Mouse (Mus musculus): ENCODE data around the gene Setd5.

The Setd5 gene

DNA sequence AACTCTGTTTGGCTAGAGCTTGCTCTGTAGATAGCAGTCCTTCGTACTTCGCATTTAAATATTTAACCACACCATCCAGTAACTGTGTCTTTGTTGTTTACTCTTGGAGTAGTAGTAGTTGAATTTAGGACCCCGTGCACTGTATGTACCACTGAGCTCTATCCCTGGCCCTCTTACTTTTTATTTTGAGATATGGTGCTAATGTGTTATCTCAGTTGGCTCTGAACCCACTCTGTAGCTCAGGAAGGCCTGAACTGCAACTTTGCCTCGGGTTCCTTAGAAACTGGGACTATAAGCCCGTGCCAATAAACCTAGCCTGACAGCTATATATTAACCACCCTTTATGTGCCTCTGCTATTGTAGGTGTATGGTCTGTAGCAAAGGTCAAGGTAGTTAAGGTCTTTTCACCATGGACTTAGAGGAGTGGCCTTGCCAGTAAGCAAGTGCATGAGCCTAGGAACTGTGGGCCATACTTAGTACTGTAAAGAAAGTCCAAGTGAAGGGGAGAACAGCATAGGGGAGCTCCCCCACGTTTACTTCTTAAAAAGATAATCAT, 22.5 kb upstream of the Setd5 start:
- DNase-seq (ENCODE audit: low spot score) = no peak

DNA sequence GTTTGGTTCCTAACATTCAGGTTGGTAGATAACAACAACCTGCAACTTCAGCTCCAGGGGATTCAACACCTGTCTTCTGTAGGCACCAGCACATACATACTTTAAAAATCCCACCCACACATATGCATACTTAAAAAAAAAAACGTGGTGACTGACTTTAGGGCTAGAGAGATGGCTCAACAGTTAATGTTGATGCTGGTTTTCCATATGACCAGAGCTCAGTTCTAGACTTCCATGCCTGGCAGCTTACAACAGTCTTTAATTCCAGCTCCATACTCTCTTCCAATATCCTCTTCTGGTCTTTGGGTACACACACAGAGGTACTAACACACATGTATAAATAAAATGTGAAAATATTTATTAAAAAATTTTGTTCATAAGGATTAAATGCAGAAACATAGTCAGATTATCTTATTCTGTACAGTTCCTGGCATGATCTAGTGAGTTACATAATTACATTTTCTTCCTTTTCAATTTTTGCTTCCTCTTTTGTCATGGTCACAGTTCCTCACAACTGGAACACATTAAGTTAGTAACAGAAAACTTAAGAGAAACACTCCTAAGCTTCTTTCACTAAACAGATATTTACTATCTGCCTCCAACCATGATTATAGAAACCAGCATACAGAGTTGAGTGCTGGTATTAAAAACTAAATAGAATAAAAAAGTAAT, 16.1 kb upstream of the Setd5 start:
- no peak for DNase-seq (ENCODE audit: low spot score)

DNA sequence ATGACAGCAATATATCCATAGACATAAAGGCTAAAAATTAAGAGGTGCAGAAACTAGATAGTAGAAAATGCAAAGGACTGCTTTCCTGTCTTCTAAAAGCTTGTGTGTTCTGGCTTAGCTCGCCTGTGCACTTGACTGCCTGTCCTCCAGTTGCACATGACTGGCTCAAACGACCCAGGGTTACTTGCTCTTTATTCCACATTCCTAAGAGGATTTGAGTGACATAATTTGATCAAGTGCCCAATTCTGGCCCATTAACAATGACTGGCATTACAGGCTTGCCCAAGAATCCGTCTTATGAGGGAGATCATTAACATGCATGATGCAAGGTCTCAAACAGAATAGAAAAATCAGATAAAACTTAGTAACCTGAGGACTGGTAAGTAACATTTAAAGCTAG, 14.9 kb upstream of the Setd5 start:
- DNase-seq (ENCODE audit: low spot score) = no peak

DNA sequence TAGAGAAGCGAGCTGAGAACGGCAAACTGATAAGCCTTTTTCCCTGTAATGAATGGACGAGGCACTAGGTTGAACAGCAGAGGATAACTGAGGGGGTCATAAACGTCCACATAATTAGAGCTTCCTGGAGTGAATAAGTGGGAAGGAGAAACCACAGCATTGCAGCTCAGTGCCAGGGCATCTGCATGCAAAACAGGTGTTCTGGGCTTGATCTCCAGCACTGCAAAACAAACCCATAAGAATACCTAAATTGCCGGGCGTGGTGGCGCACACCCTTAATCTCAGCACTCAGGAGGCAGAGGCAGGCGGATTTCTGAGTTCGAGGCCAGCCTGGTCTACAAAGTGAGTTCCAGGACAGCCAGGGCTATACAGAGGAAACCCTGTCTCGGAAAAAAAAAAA, 13.8 kb upstream of the Setd5 start:
- no peak for DNase-seq (ENCODE audit: low spot score)

DNA sequence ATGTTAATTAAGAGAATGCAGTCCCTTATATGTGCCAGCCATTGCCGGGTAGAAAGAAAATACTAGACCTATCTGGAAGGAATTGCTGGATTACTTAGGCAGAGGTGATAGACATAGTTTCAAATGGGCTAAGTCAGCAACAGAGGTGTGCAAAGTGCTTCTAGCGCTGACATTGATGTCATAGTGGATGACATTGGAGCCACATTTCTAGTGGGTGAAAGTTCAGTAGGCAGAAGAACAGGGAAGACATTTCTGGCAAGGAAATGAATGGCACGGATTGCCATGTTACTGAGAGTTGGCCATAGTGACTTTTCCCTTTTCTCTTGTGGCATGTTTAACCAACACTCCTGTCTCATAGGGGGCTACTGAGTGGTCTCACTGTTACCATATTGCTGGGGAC, 12.0 kb upstream of the Setd5 start:
- no peak for DNase-seq (ENCODE audit: low spot score)

DNA sequence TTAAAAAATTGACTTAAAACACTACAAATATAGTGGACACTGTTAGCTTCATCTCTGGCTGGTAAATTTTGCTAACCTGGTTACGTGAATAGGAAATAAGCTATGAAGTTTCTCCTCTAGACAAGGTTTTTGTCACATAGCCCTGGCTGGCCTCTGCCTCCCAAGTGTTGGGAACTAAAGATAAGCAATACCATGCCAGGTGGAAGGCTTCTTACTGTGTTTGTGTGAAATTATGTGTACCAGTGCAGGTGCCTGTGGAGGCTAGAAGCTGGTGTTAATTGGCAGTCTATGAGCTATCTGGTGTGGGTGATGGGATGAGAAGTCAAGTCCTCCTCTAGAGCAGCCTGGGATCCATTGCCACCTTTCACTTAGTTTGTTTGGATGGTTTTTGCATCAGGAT, 8.0 kb upstream of the Setd5 start:
- DNase-seq (ENCODE audit: low spot score) = no peak

DNA sequence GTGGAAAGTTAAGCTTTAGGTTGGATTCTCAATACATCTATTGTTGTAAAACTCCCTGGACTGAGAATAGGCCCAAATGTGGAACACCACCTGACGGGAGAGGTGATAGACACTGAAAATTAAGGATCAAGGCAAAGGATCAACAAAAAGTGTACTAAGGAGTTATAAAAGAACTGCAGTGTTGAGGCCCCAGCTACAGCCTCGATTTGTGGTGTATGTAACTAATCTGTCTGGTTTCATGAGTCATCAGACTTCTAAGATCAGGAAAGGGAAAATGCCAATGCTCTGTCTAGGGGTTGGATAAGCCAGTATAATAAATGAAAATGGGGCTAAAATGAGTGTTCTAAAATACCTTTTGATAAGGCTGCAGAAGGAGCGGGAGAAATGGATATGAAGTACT, 1.9 kb upstream of the Setd5 start:
- DNase-seq (ENCODE audit: low spot score) = no peak

DNA sequence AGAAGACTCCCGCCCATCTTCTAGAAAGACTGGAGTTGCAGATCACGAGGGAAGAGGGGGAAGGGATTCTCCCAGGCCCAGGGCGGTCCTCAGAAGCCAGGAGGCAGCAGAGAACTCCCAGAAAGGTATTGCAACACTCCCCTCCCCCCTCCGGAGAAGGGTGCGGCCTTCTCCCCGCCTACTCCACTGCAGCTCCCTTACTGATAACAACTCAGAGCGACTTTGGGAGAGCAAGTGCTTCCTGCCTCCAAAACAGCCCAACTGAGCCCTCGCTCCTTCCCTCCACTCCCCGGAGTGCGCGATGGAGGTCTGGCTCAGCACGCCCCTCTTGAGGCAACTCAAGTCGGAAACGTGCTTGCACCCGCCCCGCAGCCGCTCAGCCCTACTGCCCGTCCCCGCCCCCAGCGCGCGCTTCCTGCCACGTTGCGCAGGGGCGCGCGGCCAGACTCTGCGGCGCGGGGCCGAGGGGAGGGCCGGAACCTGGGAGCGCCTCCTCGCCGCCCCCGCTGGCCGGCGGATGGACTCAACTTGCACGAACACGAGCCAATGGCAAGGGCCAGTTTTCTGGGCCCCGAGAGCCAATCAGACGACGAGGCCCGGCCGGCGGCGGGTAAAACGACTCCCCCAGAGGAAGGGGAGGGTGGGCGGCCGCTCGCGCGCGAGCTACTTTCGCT, 1.0 kb upstream of the Setd5 start:
- peak; percentile 94 for DNase-seq (ENCODE audit: low spot score)

DNA sequence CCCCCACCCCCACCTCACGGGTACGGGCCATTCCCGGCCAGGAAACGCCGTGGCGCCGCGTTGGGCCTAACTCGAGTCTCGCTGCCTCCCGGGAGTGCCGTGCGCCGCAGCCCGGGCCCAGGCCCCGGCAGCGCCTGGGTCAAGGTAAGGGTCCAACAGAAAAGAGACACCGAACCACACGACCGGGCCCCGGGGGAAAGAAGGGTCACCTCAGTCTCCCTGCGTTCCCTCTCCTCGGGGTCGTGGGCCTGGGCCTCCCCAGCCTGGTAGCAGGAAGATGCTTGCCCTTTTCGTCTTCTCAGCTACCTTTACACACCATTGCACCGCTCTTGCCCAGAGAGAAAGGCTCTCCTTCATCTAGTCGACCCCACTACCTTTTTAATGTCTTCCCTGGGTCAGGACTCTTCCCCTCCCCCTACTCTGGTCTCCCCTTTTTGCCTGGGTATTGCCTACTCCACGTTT, 435 bp downstream of the Setd5 start:
- no peak for DNase-seq (ENCODE audit: low spot score)

DNA sequence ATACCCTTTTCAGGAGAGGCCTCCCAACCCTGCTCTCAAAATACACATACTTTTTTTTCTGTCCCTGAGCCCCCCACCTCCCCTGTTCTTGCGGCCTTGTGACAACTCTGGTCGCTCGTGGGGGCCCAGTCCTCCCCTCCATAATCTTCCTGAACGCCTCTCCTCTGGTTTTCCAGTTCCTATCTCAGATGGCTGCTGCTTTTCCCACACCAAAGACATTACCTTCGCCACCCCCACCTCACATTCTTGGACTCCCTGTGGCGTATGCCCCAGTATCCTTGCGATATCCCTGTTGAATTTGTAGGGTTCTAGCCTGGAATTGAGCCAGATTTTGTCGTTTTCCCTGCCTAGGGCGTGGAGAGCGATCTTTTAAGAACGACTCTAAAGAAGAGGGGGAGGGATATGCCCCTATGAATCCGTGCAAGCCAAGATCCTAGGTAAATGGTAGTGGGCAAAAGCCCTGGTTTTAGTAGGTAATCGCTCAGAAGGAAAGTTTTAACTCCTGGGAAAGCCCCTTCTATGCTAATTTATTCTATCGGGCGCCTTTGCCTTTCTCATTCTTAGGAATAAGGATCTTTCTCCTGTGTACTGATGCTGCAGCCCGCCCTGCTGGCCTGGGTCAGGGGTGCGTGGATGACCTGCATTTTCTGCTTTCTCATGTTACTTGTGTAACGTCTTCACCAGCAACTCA, 1.0 kb downstream of the Setd5 start:
- peak; percentile 53 for DNase-seq (ENCODE audit: low spot score)

DNA sequence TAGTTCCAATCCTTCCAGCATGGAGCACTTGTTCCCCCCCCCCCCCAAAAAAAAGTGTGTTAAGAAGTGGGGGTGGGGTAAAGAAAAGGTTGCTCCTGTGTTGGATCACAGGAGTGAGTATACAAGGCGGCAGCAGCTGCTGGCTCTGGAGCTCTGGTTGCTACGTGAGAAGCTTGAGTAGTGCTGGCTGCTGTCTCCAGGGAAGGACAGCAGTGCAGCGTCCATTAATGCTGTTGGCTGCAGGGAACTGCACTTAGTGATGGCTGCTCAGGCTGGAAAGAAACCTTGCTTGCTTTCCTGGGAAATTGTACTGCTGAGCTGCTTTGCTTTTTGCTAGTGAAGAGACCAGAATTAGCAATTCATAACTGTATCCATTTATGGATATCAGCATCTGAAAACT, 2.3 kb downstream of the Setd5 start:
- peak; percentile 79 for DNase-seq (ENCODE audit: low spot score)

DNA sequence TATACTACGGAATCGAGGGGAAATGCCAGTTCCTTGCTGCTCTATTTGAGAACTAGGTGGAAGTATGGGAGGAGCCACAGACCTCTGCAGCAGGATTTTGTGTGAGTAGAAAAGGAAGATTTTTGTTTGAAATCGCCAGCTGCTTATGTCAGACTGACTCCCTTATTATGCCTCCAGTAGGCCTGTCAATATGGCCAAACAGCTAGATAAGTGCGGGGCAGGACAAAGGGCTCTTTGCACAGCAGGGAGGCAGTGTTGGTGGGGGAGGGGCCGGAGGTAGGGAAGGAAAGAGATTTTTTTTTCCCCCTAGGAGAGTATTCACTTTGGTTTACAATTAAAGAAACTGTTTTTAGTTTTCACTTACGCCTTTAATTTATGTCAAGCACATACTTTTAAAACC, 5.1 kb downstream of the Setd5 start:
- peak; percentile 45 for DNase-seq (ENCODE audit: low spot score)

DNA sequence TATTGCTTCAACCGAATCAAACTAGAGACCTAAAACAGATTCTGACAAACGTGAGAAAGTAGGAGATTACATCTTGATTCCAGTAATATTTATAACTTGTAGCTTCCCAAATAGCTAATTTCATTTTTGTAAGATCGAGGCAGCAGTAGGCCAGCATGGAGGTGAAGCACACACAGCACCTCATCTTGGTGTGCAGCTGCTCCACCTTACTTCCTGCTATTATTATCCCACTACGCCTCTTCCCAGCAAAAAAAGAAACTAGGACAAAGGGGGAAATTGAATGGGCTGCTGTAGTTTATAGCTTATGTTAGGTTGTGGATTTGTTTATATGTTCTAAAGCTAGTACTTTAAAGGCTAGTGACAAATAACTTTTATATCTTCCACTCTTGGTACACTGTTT, 7.4 kb downstream of the Setd5 start:
- DNase-seq (ENCODE audit: low spot score) = no peak

DNA sequence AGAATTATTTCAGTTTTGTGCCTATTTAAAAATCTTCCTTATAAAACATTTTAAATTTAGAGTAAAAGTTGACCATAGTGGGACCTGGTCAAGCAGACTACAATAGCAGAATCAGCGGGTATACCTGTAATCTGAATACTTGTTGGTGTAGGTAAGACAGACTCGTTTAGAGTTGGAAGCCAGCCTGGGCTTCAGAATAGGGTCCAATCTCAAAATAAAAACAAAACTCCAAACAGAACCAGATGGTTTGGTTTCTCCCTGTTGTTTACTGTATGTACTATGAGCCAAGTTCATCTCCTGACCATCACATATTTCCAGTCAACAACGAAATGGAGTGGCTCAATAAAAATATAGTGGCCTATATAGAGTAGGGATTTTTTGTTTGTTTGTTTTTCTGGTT, 16.0 kb downstream of the Setd5 start:
- DNase-seq (ENCODE audit: low spot score) = no peak

DNA sequence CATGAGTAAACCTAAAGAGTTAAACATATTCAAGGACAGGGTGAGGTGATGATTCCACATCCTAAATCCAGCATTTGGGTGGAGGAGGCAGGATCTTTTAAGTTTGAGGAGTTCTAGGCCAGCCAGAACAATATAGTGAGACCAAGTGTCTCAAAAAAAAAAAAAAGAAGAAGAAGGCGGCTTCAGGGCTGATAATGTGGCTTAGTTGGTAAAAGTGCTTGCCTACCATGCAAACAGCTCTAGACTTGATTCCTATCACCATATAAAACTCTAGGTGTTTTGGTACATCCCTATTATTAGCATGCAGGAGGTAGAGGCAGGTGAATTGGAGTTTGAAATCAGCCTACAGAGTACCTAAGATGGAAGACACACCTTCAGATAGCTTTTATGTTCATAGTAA, 18.4 kb downstream of the Setd5 start:
- no peak for DNase-seq (ENCODE audit: low spot score)

DNA sequence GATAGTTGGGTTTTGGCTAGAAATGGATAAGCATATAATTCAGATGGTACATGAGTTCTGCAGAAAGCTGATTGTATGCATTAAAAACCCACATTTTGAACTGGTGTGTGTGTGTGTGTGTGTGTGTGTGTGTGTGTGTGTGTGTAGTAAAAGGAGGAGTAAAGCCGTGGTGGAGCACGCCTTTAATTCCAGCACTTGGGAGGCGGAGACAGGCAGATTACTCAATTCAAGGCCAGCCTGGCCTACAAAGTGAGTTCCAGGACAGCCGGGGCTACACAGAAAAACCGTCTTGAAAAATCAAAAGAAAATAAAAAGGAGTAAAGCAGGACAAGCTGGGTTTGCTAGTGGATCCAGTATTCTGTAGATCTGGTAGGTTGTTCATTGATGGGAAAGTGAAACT, 20.5 kb downstream of the Setd5 start:
- no peak for DNase-seq (ENCODE audit: low spot score)

DNA sequence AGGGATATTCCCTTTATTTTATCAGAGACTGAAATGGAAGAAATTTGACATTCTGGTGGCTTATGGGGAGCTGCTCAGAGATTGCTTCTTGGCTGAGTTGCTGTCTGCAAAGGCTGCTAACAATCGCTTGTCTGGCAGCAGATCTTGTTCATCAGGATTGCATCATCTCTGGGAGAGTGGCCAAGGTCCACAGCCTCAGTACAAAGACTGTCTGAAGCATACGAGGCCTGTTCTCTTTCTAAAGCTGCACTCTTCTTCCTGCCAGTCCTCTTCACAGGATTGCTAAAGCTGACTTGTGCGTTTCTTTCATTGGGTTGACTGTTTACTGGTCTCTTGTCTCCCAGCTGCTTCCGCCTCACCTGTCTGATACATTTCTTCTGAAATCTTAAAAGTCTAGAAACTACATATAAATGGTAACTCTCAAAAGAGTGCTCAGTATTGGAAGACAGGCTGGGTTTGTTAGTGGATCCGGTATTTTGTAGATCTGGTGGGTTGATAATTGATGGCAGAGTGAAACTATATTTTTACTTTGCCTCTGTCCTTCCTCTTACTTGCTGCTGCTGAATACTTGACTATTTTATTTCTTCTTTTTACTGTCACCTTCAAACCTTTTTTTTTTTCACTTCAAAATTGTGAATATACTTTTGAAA, 22.6 kb downstream of the Setd5 start:
- no peak for DNase-seq (ENCODE audit: low spot score)

DNA sequence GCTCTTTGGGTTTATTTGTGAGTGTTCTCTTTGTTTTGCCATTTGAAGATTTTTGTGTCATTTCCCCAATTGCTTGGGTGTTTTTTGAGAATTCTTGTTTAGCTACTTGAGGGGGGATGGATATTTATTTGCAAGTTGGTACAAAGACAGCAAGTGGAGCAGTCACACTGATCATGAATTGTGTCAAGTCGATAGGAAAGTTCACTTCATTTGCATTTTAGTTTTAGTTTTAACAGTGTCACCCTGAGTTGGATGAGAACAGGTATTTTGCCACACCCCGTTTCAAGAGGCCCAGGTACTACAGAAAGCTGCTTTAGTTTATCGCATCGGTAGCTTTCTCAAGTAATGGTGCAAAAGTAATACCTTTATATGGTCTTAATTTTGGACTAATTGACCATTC, 25.4 kb downstream of the Setd5 start:
- DNase-seq (ENCODE audit: low spot score) = no peak

DNA sequence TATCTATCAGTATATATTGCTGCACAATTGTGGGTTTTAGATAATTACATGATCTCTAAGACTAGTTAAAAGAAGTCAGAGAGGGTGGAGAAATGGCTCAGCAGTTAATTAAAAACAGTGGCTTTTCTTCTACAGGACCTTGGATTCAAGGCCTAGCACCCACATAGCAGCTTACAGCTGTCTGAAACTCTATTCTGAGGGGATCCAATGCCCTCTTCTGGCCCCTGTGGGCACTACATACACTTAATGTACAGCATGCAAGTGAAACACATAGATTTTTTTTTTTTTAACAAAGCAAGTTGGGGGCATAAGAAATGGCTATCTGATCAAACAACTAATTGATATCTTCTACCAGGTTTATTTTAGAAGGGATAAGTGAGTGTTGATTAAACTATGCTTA, 26.6 kb downstream of the Setd5 start:
- DNase-seq (ENCODE audit: low spot score) = peak; percentile 66

DNA sequence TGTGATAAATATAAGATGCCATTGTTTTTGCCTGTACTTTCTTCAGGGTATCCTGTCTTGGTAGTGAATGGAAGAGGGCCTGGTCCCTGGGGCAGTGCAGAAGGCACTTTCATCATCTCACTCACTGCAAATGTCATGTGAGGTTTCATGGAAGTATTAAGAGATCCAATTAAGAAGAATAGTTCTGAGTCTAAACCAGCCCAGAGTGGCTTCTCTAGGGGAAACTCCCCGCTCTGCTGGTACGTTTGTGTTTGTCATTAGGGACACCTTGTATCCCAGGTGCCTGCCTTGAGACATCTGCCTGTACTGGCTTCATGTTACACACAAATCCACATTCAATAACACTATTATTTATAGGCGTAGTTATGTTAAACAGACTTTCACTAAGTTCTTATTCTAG, 32.2 kb downstream of the Setd5 start:
- no peak for DNase-seq (ENCODE audit: low spot score)

DNA sequence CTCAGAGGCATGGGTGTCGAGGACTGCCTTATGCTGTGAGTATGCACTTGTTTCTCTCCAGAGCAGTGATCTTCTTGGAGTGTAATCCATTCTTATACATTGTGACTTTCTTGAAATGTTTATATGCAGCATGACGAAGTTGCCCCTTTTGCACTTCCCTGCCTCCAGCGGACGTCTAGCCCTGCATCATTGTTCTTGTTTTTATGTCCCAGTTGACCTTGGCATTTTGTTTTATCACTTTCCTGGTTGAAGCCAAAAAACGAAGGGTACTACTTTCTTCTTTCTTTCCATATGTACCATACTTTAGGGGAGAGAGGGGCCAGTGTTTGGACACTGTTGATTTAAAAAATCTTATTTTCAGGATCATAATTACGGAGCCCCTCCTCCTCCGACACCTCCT, 32.8 kb downstream of the Setd5 start:
- no peak for DNase-seq (ENCODE audit: low spot score)

DNA sequence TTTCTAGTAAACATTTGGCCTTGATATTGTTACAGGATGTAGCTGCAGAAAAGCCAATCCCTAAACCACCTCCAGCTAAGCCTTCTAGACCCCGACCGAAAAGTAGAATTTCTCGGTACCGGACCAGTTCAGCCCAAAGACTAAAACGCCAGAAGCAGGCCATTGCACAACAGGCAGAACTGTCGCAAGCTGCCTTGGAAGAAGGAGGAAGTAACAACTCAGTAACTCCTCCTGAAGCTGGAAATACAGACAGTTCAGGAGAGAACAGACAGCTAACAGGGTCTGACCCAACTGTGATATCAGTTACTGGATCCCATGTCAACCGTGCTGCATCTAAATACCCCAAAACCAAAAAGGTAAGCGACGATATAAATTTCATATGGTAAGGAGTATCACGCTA, 43.6 kb downstream of the Setd5 start:
- no peak for DNase-seq (ENCODE audit: low spot score)

DNA sequence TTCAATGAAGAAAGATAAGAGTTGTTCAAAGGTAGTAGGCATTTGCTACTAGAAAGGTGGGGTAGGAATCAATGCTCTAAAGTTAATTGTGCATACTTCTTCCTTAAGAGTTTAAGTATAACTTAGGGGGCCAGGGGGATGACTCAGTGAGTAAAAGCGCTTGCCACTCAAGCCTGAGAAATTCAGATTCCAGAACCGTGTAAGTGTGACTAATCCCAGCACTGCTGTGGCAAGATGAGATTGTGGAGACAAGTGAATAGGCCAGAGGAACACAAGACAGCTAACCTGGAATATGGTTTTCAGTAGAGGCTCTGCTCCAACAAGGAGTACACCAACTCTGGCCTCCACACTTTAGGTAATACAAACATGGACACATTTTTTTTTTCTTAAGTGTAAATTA, 56.2 kb downstream of the Setd5 start:
- DNase-seq (ENCODE audit: low spot score) = no peak

Data from embryo, embryonic 10 days (tissue).